Mouse (Mus musculus) kidney, postnatal 0 days (tissue): ENCODE measurements around the gene Exoc3l. TPM values are rescaled to one million over a fixed set of nuclear protein-coding genes. Genes with fewer than 3 reads are reported as not detected.

Experiments
- ATAC-seq: fragments of 200-750 bp; cut with Nextera tagmentation; replicated peaks from 2 replicates; pipeline ENCODE4 v1.8.0; 2017; ENCODE audit warnings: low read depth, moderate number of reproducible peaks, moderate TSS enrichment, moderate library complexity; ENCODE audit not compliant: low FRiP score
- DNase-seq: peaks from one replicate; pipeline ENCODE4 v3.0.0-alpha.2; 2016; ENCODE audit warnings: low spot score
- H3K27ac ChIP-seq: fragments of 300-500 bp; sonication (generic); 2 replicates; pipeline ENCODE4 v1.5.1; 2014; ENCODE audit warnings: mild to moderate bottlenecking
- H3K27me3 ChIP-seq: fragments of 300-500 bp; sonication (generic); 2 replicates; pipeline ENCODE4 v1.6.1; 2014; ENCODE audit warnings: low read length, mixed read lengths; ENCODE audit not compliant: insufficient read depth
- H3K36me3 ChIP-seq: fragments of 300-500 bp; sonication (generic); 2 replicates; pipeline ENCODE4 v1.6.1; 2014; ENCODE audit warnings: low read length, mixed read lengths; ENCODE audit not compliant: insufficient read depth
- H3K4me1 ChIP-seq: fragments of 300-500 bp; sonication (generic); replicated peaks from 2 replicates; pipeline ENCODE4 v1.6.1; 2014; ENCODE audit warnings: antibody characterized with exemption, low read length, mixed read lengths; ENCODE audit not compliant: insufficient read depth
- H3K4me2 ChIP-seq: fragments of 300-500 bp; sonication (generic); 2 replicates; pipeline ENCODE4 v1.6.1; 2014; ENCODE audit warnings: mild to moderate bottlenecking, low read length, moderate library complexity, mixed read lengths
- H3K4me3 ChIP-seq: fragments of 300-500 bp; sonication (generic); replicated peaks from 2 replicates; pipeline ENCODE4 v1.5.1; 2014; ENCODE audit warnings: low read depth, low read length
- H3K9ac ChIP-seq: fragments of 300-500 bp; sonication (generic); 2 replicates; pipeline ENCODE4 v1.6.1; 2014; ENCODE audit warnings: low read depth, low read length
- H3K9me3 ChIP-seq: fragments of 300-500 bp; sonication (generic); replicated peaks from 2 replicates; pipeline ENCODE4 v1.6.1; 2016; ENCODE audit warnings: low read length, inconsistent platforms, mixed read lengths
- CTCF ChIP-seq: IDR thresholded peaks from 2 replicates; pipeline ENCODE4 v1.5.1; 2016; ENCODE audit warnings: antibody characterized with exemption, low read depth, mild to moderate bottlenecking, moderate library complexity
- WGBS: fragments of 180-500 bp; shearing (Covaris S2); extraction: QIAGEN DNeasy Blood & Tissue Kit; methylation state at CpG from one replicate; pipeline ENCODE4 v1.1.7; 2014; 5-methylcytosine and 5-hydroxymethylcytosine counted together
- polyA plus RNA-seq: library from polyadenylated mRNA; unstranded; fragments of >200 nt; fragmentation: Nextera tagmentation; extraction: Ambion mirVana; gene quantifications from 2 replicates; pipeline ENCODE4 v1.2.1, GENCODE M21; 2015

Exoc3l gene
- polyA plus RNA-seq, 1 experiment from 2014 or later = 15.9 TPM

DNA sequence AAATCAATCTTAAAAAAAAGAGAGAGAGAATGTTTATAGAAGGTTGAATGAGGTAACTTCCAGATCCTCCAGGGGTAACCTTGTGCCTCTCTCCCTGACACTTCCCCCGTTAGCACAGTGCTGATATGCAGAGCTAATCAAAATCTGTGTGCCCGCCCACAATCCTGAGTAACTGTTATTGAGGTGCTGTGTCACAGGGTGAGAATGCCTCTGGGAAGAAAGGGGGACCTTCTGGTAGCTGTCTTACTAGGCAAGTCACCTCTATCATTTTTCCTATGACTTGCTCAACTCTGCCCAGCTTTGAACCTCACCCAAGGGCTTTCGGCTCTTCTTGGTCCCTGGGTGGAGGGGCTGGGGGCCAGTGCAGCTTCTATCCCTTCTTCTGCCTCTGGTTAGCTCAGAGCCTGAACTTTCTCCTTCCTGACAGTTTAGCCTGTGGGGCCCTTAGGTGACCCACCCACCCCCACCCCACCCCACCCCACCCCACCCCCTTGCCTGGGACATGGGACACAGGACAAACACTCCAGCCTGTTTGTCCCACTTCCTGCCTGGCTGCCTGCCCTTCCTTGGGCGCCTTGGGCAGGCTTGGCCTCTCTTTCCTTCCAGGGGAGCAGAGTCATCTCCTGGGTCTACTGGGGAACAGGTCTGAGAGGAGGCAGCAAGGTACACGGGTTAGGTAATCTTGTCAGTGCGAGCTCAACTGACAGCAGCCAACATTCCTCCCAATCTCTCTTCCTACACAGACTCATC, 44.2 kb upstream of the Exoc3l start:
- H3K36me3 ChIP-seq = peaks cover 24% of the 10 kb centered on the region; the same call in 1 of the 2 replicates
- no peaks in the 10 kb centered on the region for H3K9me3 ChIP-seq
- H3K27me3 ChIP-seq = no peaks in the 10 kb centered on the region
- no peak overlapping the region for H3K4me2 ChIP-seq
- no peak overlapping the region for H3K9ac ChIP-seq
- 65% methylated on average over 6 of the region's 6 CpGs for WGBS
- TF ChIP-seq CTCF = no peak
- no peak overlapping the region for H3K4me3 ChIP-seq
- peaks cover under 1% of the 10 kb centered on the region; the same call in 1 of the 2 replicates for H3K4me1 ChIP-seq
- no peak for DNase-seq
- no peak for ATAC-seq
- no peak overlapping the region for H3K27ac ChIP-seq

DNA sequence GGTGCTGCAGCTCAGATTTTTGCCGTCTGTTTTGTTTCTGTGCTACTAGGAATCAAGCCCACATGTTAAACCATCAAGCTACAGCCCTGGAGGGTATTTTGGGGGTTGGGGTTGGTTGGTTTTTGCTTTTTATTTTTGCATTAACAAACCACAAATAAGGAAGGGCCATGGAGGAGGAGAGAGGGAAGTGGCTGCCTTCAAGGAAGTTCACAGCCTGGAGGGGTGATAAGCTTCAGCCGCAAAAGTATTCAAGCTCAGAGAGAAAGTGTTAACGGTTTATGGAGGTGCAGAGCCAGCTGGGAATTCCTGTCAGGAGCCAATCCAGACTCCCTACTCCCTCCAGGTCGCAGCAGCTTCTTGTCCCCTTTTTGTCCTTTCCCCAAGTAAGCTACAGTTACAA, 43.1 kb upstream of the Exoc3l start:
- H3K27ac ChIP-seq = no peak overlapping the region
- H3K4me1 ChIP-seq = no peaks in the 10 kb centered on the region; the same call in 1 of the 2 replicates
- WGBS = 30% methylated on average over 4 of the region's 4 CpGs
- no peak overlapping the region for H3K4me2 ChIP-seq
- no peaks in the 10 kb centered on the region for H3K9me3 ChIP-seq
- H3K36me3 ChIP-seq = peaks cover 29% of the 10 kb centered on the region
- H3K9ac ChIP-seq = no peak overlapping the region
- no peak overlapping the region for H3K4me3 ChIP-seq
- ATAC-seq (no peak), DNase-seq (no peak)
- no peaks in the 10 kb centered on the region for H3K27me3 ChIP-seq
- TF ChIP-seq CTCF = no peak

DNA sequence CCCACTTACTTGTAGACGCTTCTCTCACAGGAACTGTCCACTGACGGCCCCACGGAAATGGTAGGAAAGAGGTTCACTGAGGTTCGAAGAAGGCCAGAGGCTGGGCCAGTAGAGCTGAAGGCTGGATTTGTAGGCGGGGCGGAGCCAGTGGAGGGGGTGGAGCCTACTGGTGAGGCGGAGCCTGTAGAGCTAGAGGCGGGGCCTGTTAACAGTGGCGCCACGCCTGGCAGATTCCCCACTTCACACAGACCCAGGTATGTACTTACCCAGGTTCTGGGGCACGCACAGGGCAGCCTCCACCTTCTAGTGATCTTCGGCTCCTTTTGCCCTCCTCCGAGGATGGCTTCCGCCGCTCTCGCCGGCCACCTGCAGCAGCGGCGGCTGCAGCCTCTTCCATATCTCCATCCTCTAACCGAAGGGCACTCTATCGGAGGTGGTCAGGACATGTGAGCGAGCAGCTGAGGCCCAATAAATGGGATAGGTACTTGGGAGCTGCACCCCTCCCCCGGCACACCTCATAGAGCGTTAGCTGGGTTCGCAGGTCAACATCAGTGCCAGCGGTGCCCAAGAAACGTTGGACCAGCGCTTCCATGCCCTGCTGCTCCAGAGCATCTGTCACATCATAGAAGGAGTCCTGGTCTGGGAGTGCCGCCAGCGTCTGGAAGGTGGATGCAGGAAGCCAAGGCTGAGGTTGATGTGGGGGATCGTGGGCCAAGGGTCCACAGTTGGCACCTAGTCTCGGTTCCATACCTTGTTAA, 40.7 kb upstream of the Exoc3l start:
- Histone ChIP-seq H3K9me3 (no peaks in the 10 kb centered on the region), H3K9ac (no peak overlapping the region), H3K4me3 (no peak overlapping the region), H3K27ac (no peak overlapping the region), H3K4me2 (no peak overlapping the region), H3K27me3 (no peaks in the 10 kb centered on the region), H3K36me3 (peaks cover 46% of the 10 kb centered on the region), H3K4me1 (no peaks in the 10 kb centered on the region; the same call in 1 of the 2 replicates)
- no peak for DNase-seq
- 65% methylated on average over 32 of the region's 32 CpGs for WGBS
- peak; percentile 24; the same call in 1 of the 2 replicates for ATAC-seq
- TF ChIP-seq CTCF = no peak

- H3K4me2 ChIP-seq = no peak overlapping the region
- H3K4me3 ChIP-seq = no peak overlapping the region
- peaks cover 77% of the 10 kb centered on the region for H3K36me3 ChIP-seq
- no peaks in the 10 kb centered on the region for H3K27me3 ChIP-seq
- WGBS = 64% methylated on average over 2 of the region's 2 CpGs
- DNase-seq (no peak), ATAC-seq (no peak)
- H3K27ac ChIP-seq = no peak overlapping the region
- TF ChIP-seq CTCF = no peak
- no peaks in the 10 kb centered on the region for H3K9me3 ChIP-seq
- H3K9ac ChIP-seq = no peak overlapping the region
- 0 out of 2 replicates have a peak, but pooled peaks cover under 1% of the 10 kb centered on the region for H3K4me1 ChIP-seq
These were observed 36.6 kb upstream of the Exoc3l start for GRCm38 (mm10) chr8:105332523-105332922.

- H3K27ac ChIP-seq = no peak overlapping the region
These were observed 36.0 kb upstream of the Exoc3l start for GRCm38 (mm10) chr8:105331931-105332330.

GRCm38 (mm10) chr8:105331469-105331868, 35.6 kb upstream of the Exoc3l start:
- H3K27me3 ChIP-seq = no peaks in the 10 kb centered on the region
- H3K27ac ChIP-seq = no peak overlapping the region
- H3K9me3 ChIP-seq = no peaks in the 10 kb centered on the region
- no peak for DNase-seq
- no peak for ATAC-seq
- H3K9ac ChIP-seq = no peak overlapping the region
- WGBS = 91% methylated on average over 22 of the region's 22 CpGs
- peaks cover 68% of the 10 kb centered on the region for H3K36me3 ChIP-seq
- 0 out of 2 replicates have a peak, but pooled peaks cover 5% of the 10 kb centered on the region for H3K4me1 ChIP-seq
- no peak for TF ChIP-seq CTCF
- no peak overlapping the region for H3K4me2 ChIP-seq
- no peak overlapping the region for H3K4me3 ChIP-seq

More at GRCm38 (mm10) chr8:105331931-105332330, 36.0 kb upstream of the Exoc3l start:
- no peak overlapping the region for H3K4me2 ChIP-seq
- 0 out of 2 replicates have a peak, but pooled peaks cover 5% of the 10 kb centered on the region for H3K4me1 ChIP-seq
- peaks cover 72% of the 10 kb centered on the region for H3K36me3 ChIP-seq
- WGBS = 94% methylated on average over 9 of the region's 9 CpGs
- DNase-seq (no peak), ATAC-seq (no peak)
- H3K9ac ChIP-seq = no peak overlapping the region
- no peaks in the 10 kb centered on the region for H3K27me3 ChIP-seq
- no peak for TF ChIP-seq CTCF
- no peaks in the 10 kb centered on the region for H3K9me3 ChIP-seq
- no peak overlapping the region for H3K4me3 ChIP-seq
